Mouse (Mus musculus) forebrain, embryonic 10.5 days (tissue): ENCODE results near the gene Plcb1. TPM values are rescaled to one million over a fixed set of nuclear protein-coding genes. Genes with fewer than 3 reads are reported as not detected.

ENCODE experiments used
- DNase-seq: peaks from one replicate; pipeline ENCODE4 v3.0.0-alpha.2; 2017; ENCODE audit warnings: low spot score; ENCODE audit errors: extremely low spot score
- H3K27ac ChIP-seq: fragments of 300-500 bp; sonication (generic); 2 replicates; pipeline ENCODE4 v1.5.1; 2016; ENCODE audit warnings: mild to moderate bottlenecking
- H3K27me3 ChIP-seq: fragments of 300-500 bp; sonication (generic); 2 replicates; pipeline ENCODE4 v1.6.1; 2016; ENCODE audit warnings: mild to moderate bottlenecking; ENCODE audit not compliant: poor library complexity, severe bottlenecking
- H3K36me3 ChIP-seq: fragments of 300-500 bp; sonication (generic); replicated peaks from 2 replicates; pipeline ENCODE4 v1.6.1; 2016; ENCODE audit warnings: mild to moderate bottlenecking, moderate library complexity
- H3K4me1 ChIP-seq: fragments of 300-500 bp; sonication (generic); 2 replicates; pipeline ENCODE4 v1.6.1; 2016
- H3K4me3 ChIP-seq: fragments of 300-500 bp; sonication (generic); 2 replicates; pipeline ENCODE4 v1.5.1; 2016; ENCODE audit warnings: mild to moderate bottlenecking, moderate library complexity
- H3K9me3 ChIP-seq: fragments of 300-500 bp; sonication (generic); 2 replicates; pipeline ENCODE4 v1.6.1; 2016; ENCODE audit warnings: mild to moderate bottlenecking, moderate library complexity
- WGBS: fragments of 180-500 bp; shearing (Covaris S2); methylation state at CpG from one replicate; pipeline ENCODE4 v1.1.7; 2016; 5-methylcytosine and 5-hydroxymethylcytosine counted together
- polyA plus RNA-seq: library from polyadenylated mRNA; unstranded; fragments of >200 nt; fragmentation: Nextera tagmentation; extraction: Ambion mirVana; gene quantifications from 2 replicates; pipeline ENCODE4 v1.2.1, GENCODE M21; 2016

Plcb1 gene
- polyA plus RNA-seq, 1 experiment from 2014 or later = 4.2 TPM

GRCm38 (mm10) chr2:135075375-135075774, 289.5 kb downstream of the Plcb1 start:
- Histone ChIP-seq H3K4me3 (no peak overlapping the region), H3K9me3 (no peaks in the 10 kb centered on the region), H3K4me1 (no peaks in the 10 kb centered on the region), H3K36me3 (no peaks in the 10 kb centered on the region), H3K27me3 (no peaks in the 10 kb centered on the region), H3K27ac (no peak overlapping the region)
- 91% methylated on average over 1 of the region's 1 CpGs for WGBS
- no peak for DNase-seq

- 81% methylated on average over 5 of the region's 5 CpGs for WGBS
- H3K4me3 ChIP-seq = no peak overlapping the region
- no peak for DNase-seq
- no peaks in the 10 kb centered on the region for H3K9me3 ChIP-seq
- H3K27me3 ChIP-seq = no peaks in the 10 kb centered on the region
- no peaks in the 10 kb centered on the region for H3K36me3 ChIP-seq
- H3K27ac ChIP-seq = no peak overlapping the region
- peaks cover 7% of the 10 kb centered on the region; the same call in 1 of the 2 replicates for H3K4me1 ChIP-seq
Observed at GRCm38 (mm10) chr2:135092588-135093162, 306.8 kb downstream of the Plcb1 start.

- Histone ChIP-seq H3K9me3 (no peaks in the 10 kb centered on the region), H3K27me3 (no peaks in the 10 kb centered on the region), H3K4me1 (peaks cover 5% of the 10 kb centered on the region; the same call in 1 of the 2 replicates), H3K36me3 (no peaks in the 10 kb centered on the region), H3K27ac (no peak overlapping the region), H3K4me3 (no peak overlapping the region)
- no peak for DNase-seq
- whole genome bisulfite sequencing = 73% methylated on average over 4 of the region's 4 CpGs
Observed at GRCm38 (mm10) chr2:135101292-135101691, 315.4 kb downstream of the Plcb1 start.

- DNase-seq = no peak
- Histone ChIP-seq H3K4me3 (no peak overlapping the region), H3K4me1 (no peaks in the 10 kb centered on the region), H3K36me3 (no peaks in the 10 kb centered on the region), H3K27me3 (no peaks in the 10 kb centered on the region), H3K27ac (no peak overlapping the region), H3K9me3 (no peaks in the 10 kb centered on the region)
- 76% methylated on average over 1 of the region's 1 CpGs for WGBS
Observed at GRCm38 (mm10) chr2:135101943-135102342, 316.1 kb downstream of the Plcb1 start.

- peaks cover 7% of the 10 kb centered on the region; the same call in 1 of the 2 replicates for H3K4me1 ChIP-seq
- H3K27me3 ChIP-seq = no peaks in the 10 kb centered on the region
- DNase-seq = no peak
- H3K4me3 ChIP-seq = no peak overlapping the region
- no peak overlapping the region for H3K27ac ChIP-seq
- H3K9me3 ChIP-seq = no peaks in the 10 kb centered on the region
- 98% methylated on average over 4 of the region's 4 CpGs for WGBS
- H3K36me3 ChIP-seq = no peaks in the 10 kb centered on the region
Observed at GRCm38 (mm10) chr2:135106649-135107048, 320.8 kb downstream of the Plcb1 start.

GRCm38 (mm10) chr2:135108607-135109006, 322.7 kb downstream of the Plcb1 start:
- 75% methylated on average over 2 of the region's 2 CpGs for WGBS
- Histone ChIP-seq H3K9me3 (no peaks in the 10 kb centered on the region), H3K4me1 (peaks cover 7% of the 10 kb centered on the region; the same call in 1 of the 2 replicates), H3K36me3 (no peaks in the 10 kb centered on the region), H3K4me3 (no peak overlapping the region), H3K27me3 (no peaks in the 10 kb centered on the region), H3K27ac (no peak overlapping the region)
- DNase-seq = no peak

- Histone ChIP-seq H3K4me1 (0 out of 2 replicates have a peak, but pooled peaks cover 3% of the 10 kb centered on the region), H3K9me3 (no peaks in the 10 kb centered on the region), H3K36me3 (no peaks in the 10 kb centered on the region), H3K4me3 (no peak overlapping the region), H3K27me3 (no peaks in the 10 kb centered on the region), H3K27ac (no peak overlapping the region)
- no peak for DNase-seq
- WGBS = 93% methylated on average over 3 of the region's 3 CpGs
Observed at GRCm38 (mm10) chr2:135114501-135115128, 328.7 kb downstream of the Plcb1 start.

- H3K27ac ChIP-seq = no peak overlapping the region
- H3K9me3 ChIP-seq = no peaks in the 10 kb centered on the region
- DNase-seq = no peak
- WGBS = 93% methylated on average over 4 of the region's 4 CpGs
- no peak overlapping the region for H3K4me3 ChIP-seq
- no peaks in the 10 kb centered on the region for H3K27me3 ChIP-seq
- H3K4me1 ChIP-seq = no peaks in the 10 kb centered on the region
- H3K36me3 ChIP-seq = no peaks in the 10 kb centered on the region
Observed at GRCm38 (mm10) chr2:135123057-135123456, 337.2 kb downstream of the Plcb1 start.

GRCm38 (mm10) chr2:135123695-135124343, 338.0 kb downstream of the Plcb1 start:
- Histone ChIP-seq H3K27ac (no peak overlapping the region), H3K4me1 (no peaks in the 10 kb centered on the region), H3K27me3 (no peaks in the 10 kb centered on the region), H3K4me3 (no peak overlapping the region), H3K36me3 (no peaks in the 10 kb centered on the region), H3K9me3 (no peaks in the 10 kb centered on the region)
- no peak for DNase-seq
- WGBS = 89% methylated on average over 4 of the region's 4 CpGs

GRCm38 (mm10) chr2:135140576-135140975, 354.7 kb downstream of the Plcb1 start:
- H3K27me3 ChIP-seq = no peaks in the 10 kb centered on the region
- H3K4me1 ChIP-seq = peaks cover 14% of the 10 kb centered on the region
- no peaks in the 10 kb centered on the region for H3K36me3 ChIP-seq
- DNase-seq = peak; percentile 29
- WGBS = 15% methylated on average over 8 of the region's 8 CpGs
- H3K9me3 ChIP-seq = no peaks in the 10 kb centered on the region
- H3K4me3 ChIP-seq = no peak overlapping the region
- 0 out of 2 replicates have a peak overlapping the region, but pooled peaks have one; percentile 52 for H3K27ac ChIP-seq

- Histone ChIP-seq H3K4me1 (no peaks in the 10 kb centered on the region), H3K4me3 (no peak overlapping the region), H3K36me3 (no peaks in the 10 kb centered on the region), H3K9me3 (no peaks in the 10 kb centered on the region), H3K27ac (no peak overlapping the region), H3K27me3 (no peaks in the 10 kb centered on the region)
- WGBS = 95% methylated on average over 7 of the region's 7 CpGs
- no peak for DNase-seq
Observed at GRCm38 (mm10) chr2:135152289-135152688, 366.4 kb downstream of the Plcb1 start.

GRCm38 (mm10) chr2:135153248-135153647, 367.4 kb downstream of the Plcb1 start:
- Histone ChIP-seq H3K9me3 (no peaks in the 10 kb centered on the region), H3K27me3 (no peaks in the 10 kb centered on the region), H3K4me3 (no peak overlapping the region), H3K36me3 (no peaks in the 10 kb centered on the region), H3K4me1 (no peaks in the 10 kb centered on the region), H3K27ac (no peak overlapping the region)
- no peak for DNase-seq
- WGBS = 81% methylated on average over 4 of the region's 4 CpGs

GRCm38 (mm10) chr2:135156055-135156454, 370.2 kb downstream of the Plcb1 start:
- no peak for DNase-seq
- WGBS = 89% methylated on average over 7 of the region's 7 CpGs
- H3K27me3 ChIP-seq = no peaks in the 10 kb centered on the region
- no peaks in the 10 kb centered on the region for H3K36me3 ChIP-seq
- no peak overlapping the region for H3K27ac ChIP-seq
- H3K9me3 ChIP-seq = no peaks in the 10 kb centered on the region
- no peak overlapping the region for H3K4me3 ChIP-seq
- no peaks in the 10 kb centered on the region for H3K4me1 ChIP-seq
